Mouse (Mus musculus) ovary, postnatal 36 days (tissue): ENCODE results near the gene Sertad2.

Source experiments
- DNase-seq: peaks from one replicate; pipeline ENCODE4 v3.0.0; 2022; ENCODE audit warnings: low spot score, mixed read lengths

Sertad2 gene

DNA sequence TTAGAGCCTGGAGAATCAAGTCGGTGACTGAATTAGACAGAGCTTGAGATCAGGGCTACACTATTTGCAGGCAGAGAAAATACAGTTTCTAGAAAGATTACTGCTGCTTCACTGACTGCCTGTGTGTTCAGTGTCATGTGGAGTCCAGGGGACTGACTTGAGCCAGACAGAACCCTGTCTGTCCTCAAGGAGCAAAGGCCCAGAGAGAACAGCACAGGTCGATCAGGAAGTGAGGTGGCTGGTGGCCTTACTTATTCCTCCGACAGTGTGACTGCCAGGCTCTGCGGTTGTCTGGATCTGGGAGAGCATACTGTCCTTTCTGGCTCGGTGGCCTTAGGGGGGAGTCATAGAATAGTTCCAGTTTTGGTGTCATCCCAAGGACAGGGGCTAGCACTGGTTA lies 137.7 kb downstream of the Sertad2 start:
- DNase-seq = no peak

- no peak for DNase-seq
These were observed 138.6 kb downstream of the Sertad2 start for GRCm38 (mm10) chr11:20681679-20682078.

DNA sequence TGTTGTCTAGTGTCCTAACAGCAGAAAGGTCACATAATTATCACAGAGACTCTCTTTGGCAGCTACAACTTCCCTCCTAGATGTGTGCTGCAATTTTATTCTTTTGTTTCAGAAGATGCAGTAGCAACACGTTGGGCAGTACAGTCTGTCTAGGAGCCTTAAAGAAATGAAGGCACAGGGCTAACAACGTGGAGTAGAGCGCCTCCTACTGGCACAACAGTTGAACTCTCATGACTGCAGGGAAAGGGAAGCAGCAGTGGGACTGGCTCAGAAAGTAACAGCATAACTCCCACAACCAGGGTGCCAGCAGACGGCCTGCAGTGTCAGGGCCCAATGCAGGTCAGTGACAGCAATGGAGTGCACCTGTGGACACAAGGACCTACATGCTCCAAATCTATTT lies 147.9 kb downstream of the Sertad2 start:
- DNase-seq = peak; percentile 39
